Mouse (Mus musculus) forebrain, embryonic 15.5 days (tissue): ENCODE measurements at regions not wholly inside any gene's neighbourhood (a gene's known extent, or its start where the extent isn't known, plus 50 kb on each side); places are given as distances from the start of the nearest gene placed in this dataset.

Experiments used
- ATAC-seq: fragments of 200-750 bp; cut with Nextera tagmentation; replicated peaks from 2 replicates; pipeline ENCODE4 v1.8.0; 2017; ENCODE audit warnings: mild to moderate bottlenecking, moderate TSS enrichment, moderate library complexity
- H3K27ac ChIP-seq: fragments of 300-500 bp; sonication (generic); replicated peaks from 2 replicates; pipeline ENCODE4 v1.5.1; 2015; ENCODE audit warnings: mild to moderate bottlenecking, inconsistent platforms
- H3K27me3 ChIP-seq: fragments of 300-500 bp; sonication (generic); 2 replicates; pipeline ENCODE4 v1.6.1; 2015; ENCODE audit warnings: inconsistent platforms
- H3K36me3 ChIP-seq: fragments of 300-500 bp; sonication (generic); 2 replicates; pipeline ENCODE4 v1.6.1; 2015; ENCODE audit warnings: mild to moderate bottlenecking, inconsistent platforms
- H3K4me1 ChIP-seq: fragments of 300-500 bp; sonication (generic); 2 replicates; pipeline ENCODE4 v1.6.1; 2015; ENCODE audit warnings: inconsistent platforms
- H3K4me2 ChIP-seq: fragments of 300-500 bp; sonication (generic); replicated peaks from 2 replicates; pipeline ENCODE4 v1.6.1; 2015; ENCODE audit warnings: mild to moderate bottlenecking, inconsistent platforms
- H3K4me3 ChIP-seq: fragments of 300-500 bp; sonication (generic); 2 replicates; pipeline ENCODE4 v1.5.1; 2015; ENCODE audit warnings: mild to moderate bottlenecking, inconsistent platforms
- H3K9ac ChIP-seq: fragments of 300-500 bp; sonication (generic); replicated peaks from 2 replicates; pipeline ENCODE4 v1.6.1; 2015; ENCODE audit warnings: mild to moderate bottlenecking, inconsistent platforms
- H3K9me3 ChIP-seq: fragments of 300-500 bp; sonication (generic); 2 replicates; pipeline ENCODE4 v1.6.1; 2016; ENCODE audit warnings: inconsistent platforms
- WGBS: fragments of 180-500 bp; shearing (Covaris S2); methylation state at CpG from one replicate; pipeline ENCODE4 v1.1.7; 2015; ENCODE audit warnings: mixed read lengths; 5-methylcytosine and 5-hydroxymethylcytosine counted together

- no peak for ATAC-seq
- H3K36me3 ChIP-seq = no peaks in the 10 kb centered on the region
- H3K4me3 ChIP-seq = no peak overlapping the region
- H3K9me3 ChIP-seq = no peaks in the 10 kb centered on the region
- WGBS = 91% methylated on average over 1 of the region's 1 CpGs
- no peaks in the 10 kb centered on the region for H3K27me3 ChIP-seq
- H3K4me2 ChIP-seq = no peak overlapping the region
- no peak overlapping the region for H3K9ac ChIP-seq
- no peaks in the 10 kb centered on the region for H3K4me1 ChIP-seq
- H3K27ac ChIP-seq = no peak overlapping the region
Observed at GRCm38 (mm10) chr19:20194511-20194910, 196.2 kb downstream of the Anxa1 start.

- no peaks in the 10 kb centered on the region for H3K27me3 ChIP-seq
- no peak overlapping the region for H3K4me2 ChIP-seq
- no peak for ATAC-seq
- H3K9ac ChIP-seq = no peak overlapping the region
- no peaks in the 10 kb centered on the region for H3K9me3 ChIP-seq
- no peaks in the 10 kb centered on the region for H3K36me3 ChIP-seq
- H3K27ac ChIP-seq = no peak overlapping the region
- H3K4me1 ChIP-seq = no peaks in the 10 kb centered on the region
- H3K4me3 ChIP-seq = no peak overlapping the region
- 80% methylated on average over 4 of the region's 4 CpGs for WGBS
Observed at GRCm38 (mm10) chr19:20181854-20182253, 208.9 kb downstream of the Anxa1 start.

- Histone ChIP-seq H3K9me3 (no peaks in the 10 kb centered on the region), H3K27me3 (no peaks in the 10 kb centered on the region), H3K4me3 (no peak overlapping the region), H3K4me1 (no peaks in the 10 kb centered on the region), H3K4me2 (no peak overlapping the region), H3K9ac (no peak overlapping the region), H3K27ac (no peak overlapping the region), H3K36me3 (no peaks in the 10 kb centered on the region)
- no peak for ATAC-seq
- 88% methylated on average over 1 of the region's 1 CpGs for WGBS
Observed at GRCm38 (mm10) chr19:20161502-20161901, 229.2 kb downstream of the Anxa1 start.

- 57% methylated on average over 1 of the region's 1 CpGs for WGBS
- Histone ChIP-seq H3K9me3 (no peaks in the 10 kb centered on the region), H3K27ac (no peak overlapping the region), H3K36me3 (no peaks in the 10 kb centered on the region), H3K4me2 (no peak overlapping the region), H3K27me3 (no peaks in the 10 kb centered on the region), H3K4me3 (no peak overlapping the region), H3K9ac (no peak overlapping the region), H3K4me1 (no peaks in the 10 kb centered on the region)
- ATAC-seq = no peak
Observed at GRCm38 (mm10) chr19:20156398-20156937, 234.3 kb downstream of the Anxa1 start.

- ATAC-seq = no peak
- Histone ChIP-seq H3K9me3 (no peaks in the 10 kb centered on the region), H3K9ac (no peak overlapping the region), H3K4me3 (no peak overlapping the region), H3K27me3 (no peaks in the 10 kb centered on the region), H3K4me1 (no peaks in the 10 kb centered on the region), H3K27ac (no peak overlapping the region), H3K4me2 (no peak overlapping the region), H3K36me3 (no peaks in the 10 kb centered on the region)
- WGBS = 93% methylated on average over 12 of the region's 12 CpGs
Observed at GRCm38 (mm10) chr19:20139506-20139905, 251.2 kb downstream of the Anxa1 start.

GRCm38 (mm10) chr19:20123546-20124195, 267.1 kb downstream of the Anxa1 start:
- H3K27ac ChIP-seq = 0 out of 2 replicates have a peak overlapping the region, but pooled peaks have one; percentile 31
- H3K9ac ChIP-seq = no peak overlapping the region
- H3K4me2 ChIP-seq = no peak overlapping the region
- no peak overlapping the region for H3K4me3 ChIP-seq
- ATAC-seq = peak; percentile 65
- peaks cover 16% of the 10 kb centered on the region for H3K4me1 ChIP-seq
- 44% methylated on average over 2 of the region's 2 CpGs for WGBS
- no peaks in the 10 kb centered on the region for H3K36me3 ChIP-seq
- H3K27me3 ChIP-seq = no peaks in the 10 kb centered on the region
- no peaks in the 10 kb centered on the region for H3K9me3 ChIP-seq

- no peak overlapping the region for H3K9ac ChIP-seq
- H3K27me3 ChIP-seq = no peaks in the 10 kb centered on the region
- H3K4me1 ChIP-seq = peaks cover 16% of the 10 kb centered on the region
- WGBS = 5% methylated on average over 4 of the region's 4 CpGs
- no peaks in the 10 kb centered on the region for H3K36me3 ChIP-seq
- no peak overlapping the region for H3K4me3 ChIP-seq
- H3K27ac ChIP-seq = 0 out of 2 replicates have a peak overlapping the region, but pooled peaks have one; percentile 11
- ATAC-seq = peak; percentile 89
- no peaks in the 10 kb centered on the region for H3K9me3 ChIP-seq
- no peak overlapping the region for H3K4me2 ChIP-seq
Observed at GRCm38 (mm10) chr19:20122475-20122874, 268.3 kb downstream of the Anxa1 start.

- no peaks in the 10 kb centered on the region for H3K27me3 ChIP-seq
- no peak overlapping the region for H3K27ac ChIP-seq
- H3K4me2 ChIP-seq = no peak overlapping the region
- H3K9ac ChIP-seq = no peak overlapping the region
- no peaks in the 10 kb centered on the region for H3K4me1 ChIP-seq
- no peak for ATAC-seq
- WGBS = 97% methylated on average over 3 of the region's 3 CpGs
- no peaks in the 10 kb centered on the region for H3K9me3 ChIP-seq
- no peak overlapping the region for H3K4me3 ChIP-seq
- no peaks in the 10 kb centered on the region for H3K36me3 ChIP-seq
Observed at GRCm38 (mm10) chr19:20114237-20114636, 276.5 kb downstream of the Anxa1 start.
